Mouse (Mus musculus): ENCODE measurements around the gene Il18bp. TPM values are rescaled to one million over a fixed set of nuclear protein-coding genes. Genes with fewer than 3 reads are reported as not detected.

Gene Il18bp
- total RNA-seq (2012; rRNA removed), result 0.95 and 1.0 TPM in 2 replicates
- polyA plus RNA-seq (2012; ENCODE audit: insufficient read depth in 1 of 2, insufficient read length in 2 of 2, low read depth in 1 of 2, low replicate concordance in 2 of 2, missing spikeins in 1 of 2), result 1 to 10 TPM in 1 of 2 experiments, not detected in 1; 1.8 TPM

DNA sequence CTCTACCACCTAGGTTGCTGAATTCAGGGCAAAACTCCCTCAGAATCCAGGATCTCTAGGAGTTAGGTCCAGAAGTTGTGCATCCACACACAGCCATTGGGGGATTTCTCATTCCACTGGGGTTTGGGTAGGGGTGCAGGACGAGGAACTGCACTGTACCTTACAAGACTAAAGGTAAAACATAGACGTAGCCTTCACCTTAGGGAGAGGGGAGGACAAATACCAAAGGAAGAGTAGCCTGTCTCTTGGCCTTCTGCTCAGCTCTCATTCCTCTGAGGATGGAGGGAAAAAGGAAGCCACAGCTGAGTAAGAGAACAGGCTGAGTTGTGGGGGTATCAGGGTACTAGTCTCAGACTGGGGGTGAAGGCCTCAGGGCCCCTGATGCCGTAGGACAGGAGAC, at the start of gene Il18bp:
Gene Il18bp, minus strand, starts transcription at position 101 of the 400 bp plus-strand sequence.
- Histone ChIP-seq H3K4me1 (ENCODE audit: control insufficient read depth in 1 of 2, insufficient read depth in 2 of 2, low read length in 2 of 2) (no peaks in the 10 kb centered on the region), H3K9me3 (replicated peaks; ENCODE audit: insufficient read depth, low read length) (no peaks in the 10 kb centered on the region), H3K36me3 (ENCODE audit: control insufficient read depth in 1 of 2, insufficient read depth in 2 of 2, low read length in 2 of 2) (peaks cover 0 to 4% of the 10 kb centered on the region in 2 experiments; a peak in 2 of 4 replicates), H3K27me3 (ENCODE audit: control insufficient read depth in 1 of 2, insufficient read depth in 2 of 2, low read length in 2 of 2) (no peaks in the 10 kb centered on the region), H3K27ac (ENCODE audit: control insufficient read depth, low read depth, low read length) (no peak within 1 kb of the TSS), H3K79me2 (ENCODE audit: control insufficient read depth, insufficient read depth, low read length, poor library complexity) (no peaks in the 10 kb centered on the region), H3K9ac (ENCODE audit: control insufficient read depth, low read depth, low read length, poor library complexity, severe bottlenecking) (no peak within 1 kb of the TSS), H3K4me3 (ENCODE audit: control insufficient read depth in 1 of 2, insufficient read depth in 1 of 2, low read depth in 2 of 2, low read length in 2 of 2) (no peak within 1 kb of the TSS)
- DNase-seq (ENCODE audit: low read depth, low spot score), result no peak
- no peak for TF ChIP-seq USF1 (IDR thresholded peaks at IDR 0.05; ENCODE audit: low read depth, low read length)
- no peak for TF ChIP-seq GATA1 (IDR thresholded peaks at IDR 0.05; ENCODE audit: low read depth, low read length)
- TF ChIP-seq KAT2A (conservative IDR thresholded peaks at IDR 0.05; ENCODE audit: low read depth, low read length), result no peak
- TF ChIP-seq SMC3 (IDR thresholded peaks at IDR 0.05; ENCODE audit: low read depth, low read length), result no peak
- TF ChIP-seq CHD1 (IDR thresholded peaks at IDR 0.05; ENCODE audit: low read depth, low read length), result no peak
- no peak for TF ChIP-seq TCF12 (IDR thresholded peaks at IDR 0.05; ENCODE audit: low read depth, low read length)
- no peak for TF ChIP-seq MEF2A (IDR thresholded peaks at IDR 0.05; ENCODE audit: extremely low read depth, insufficient replicate concordance, low read depth, low read length, poor library complexity, severe bottlenecking)
- TF ChIP-seq CTCF (IDR thresholded peaks at IDR 0.05 in 2 of 3, conservative IDR thresholded peaks at IDR 0.05 in 1 of 3; ENCODE audit: control insufficient read depth in 1 of 3, insufficient read depth in 1 of 3, low read depth in 2 of 3, low read length in 3 of 3, poor library complexity in 1 of 3, severe bottlenecking in 1 of 3), result no peak
- no peak for TF ChIP-seq MAZ (IDR thresholded peaks at IDR 0.05; ENCODE audit: low read depth, low read length)
- no peak for TF ChIP-seq SIN3A (IDR thresholded peaks at IDR 0.05; ENCODE audit: low read length)
- no peak for TF ChIP-seq NELFE (IDR thresholded peaks at IDR 0.05; ENCODE audit: low read depth, low read length)
- TF ChIP-seq HCFC1 (IDR thresholded peaks at IDR 0.05; ENCODE audit: low read depth, low read length), result no peak
- TF ChIP-seq E2F4 (IDR thresholded peaks at IDR 0.05; ENCODE audit: borderline replicate concordance, low read depth, low read length), result no peak
- TF ChIP-seq EP300 (IDR thresholded peaks at IDR 0.05; ENCODE audit: low read depth in 1 of 2, low read length in 2 of 2), result no peak
- no peak for TF ChIP-seq POLR2AphosphoS5 (IDR thresholded peaks at IDR 0.05; ENCODE audit: borderline replicate concordance, low read depth, low read length)
- no peak for TF ChIP-seq RAD21 (IDR thresholded peaks at IDR 0.05; ENCODE audit: low read depth, low read length)

DNA sequence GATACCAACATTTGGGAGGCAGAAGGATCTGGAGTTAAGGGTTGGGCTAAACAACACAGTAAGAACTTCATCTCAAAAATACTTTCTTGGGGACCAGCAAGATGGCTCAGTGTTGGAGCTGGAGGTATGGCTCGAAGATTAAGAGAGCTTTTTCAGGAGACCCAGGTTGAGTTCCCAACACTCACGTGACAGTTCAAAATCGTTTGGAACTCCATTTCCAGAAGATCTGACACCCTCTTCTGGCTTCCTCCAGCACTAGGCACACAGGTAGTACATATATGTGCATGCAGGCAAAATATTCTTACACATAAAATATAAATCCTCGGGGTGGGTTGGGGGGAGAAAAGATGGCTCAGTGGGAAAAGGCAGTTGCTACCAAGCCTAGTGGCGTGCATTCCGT, 47.9 kb upstream of the Il18bp start:
- Histone ChIP-seq H3K79me2 (ENCODE audit: control insufficient read depth, insufficient read depth, low read length, poor library complexity) (peaks cover 30% of the 10 kb centered on the region), H3K27me3 (ENCODE audit: control insufficient read depth in 1 of 2, insufficient read depth in 2 of 2, low read length in 2 of 2) (no peaks in the 10 kb centered on the region), H3K4me1 (ENCODE audit: control insufficient read depth in 1 of 2, insufficient read depth in 2 of 2, low read length in 2 of 2) (peaks cover 11% of the 10 kb centered on the region in 2 experiments), H3K9ac (ENCODE audit: control insufficient read depth, low read depth, low read length, poor library complexity, severe bottlenecking) (peak overlapping the region; percentile 69), H3K9me3 (replicated peaks; ENCODE audit: insufficient read depth, low read length) (no peaks in the 10 kb centered on the region), H3K36me3 (ENCODE audit: control insufficient read depth in 1 of 2, insufficient read depth in 2 of 2, low read length in 2 of 2) (peaks cover 2 to 28% of the 10 kb centered on the region in 2 experiments; a peak in 2 of 4 replicates), H3K27ac (ENCODE audit: control insufficient read depth, low read depth, low read length) (peak overlapping the region; percentile 61), H3K4me3 (ENCODE audit: control insufficient read depth in 1 of 2, insufficient read depth in 1 of 2, low read depth in 2 of 2, low read length in 2 of 2) (peak overlapping the region; percentile 70 to 74)
- DNase-seq (ENCODE audit: low read depth, low spot score), result peak; percentile 40
- TF ChIP-seq USF1 (IDR thresholded peaks at IDR 0.05; ENCODE audit: low read depth, low read length) (peak; percentile 29; the same call in 1 of the 2 replicates), CHD1 (IDR thresholded peaks at IDR 0.05; ENCODE audit: low read depth, low read length) (0 out of 2 replicates have a peak, but pooled peaks have one; percentile 39), POLR2A (IDR thresholded peaks at IDR 0.05; ENCODE audit: control insufficient read depth in 1 of 2, insufficient read depth in 1 of 2, low read depth in 1 of 2, low read length in 2 of 2, poor library complexity in 1 of 2) (no peak)
